Mouse (Mus musculus): ENCODE data around the gene Tra2b. TPM values are rescaled to one million over a fixed set of nuclear protein-coding genes. Genes with fewer than 3 reads are reported as not detected.
A peak's percentile ranks its signal among the peaks of the same experiment; 100 is the strongest.
"Not testable (repeated sequence)": the region's sequence is repeated elsewhere in the genome, so short reads cannot be mapped to it uniquely, and the experiment has no call there.

Tra2b gene
- polyA plus RNA-seq, 1 experiment from 2014 or later: 341 TPM

DNA sequence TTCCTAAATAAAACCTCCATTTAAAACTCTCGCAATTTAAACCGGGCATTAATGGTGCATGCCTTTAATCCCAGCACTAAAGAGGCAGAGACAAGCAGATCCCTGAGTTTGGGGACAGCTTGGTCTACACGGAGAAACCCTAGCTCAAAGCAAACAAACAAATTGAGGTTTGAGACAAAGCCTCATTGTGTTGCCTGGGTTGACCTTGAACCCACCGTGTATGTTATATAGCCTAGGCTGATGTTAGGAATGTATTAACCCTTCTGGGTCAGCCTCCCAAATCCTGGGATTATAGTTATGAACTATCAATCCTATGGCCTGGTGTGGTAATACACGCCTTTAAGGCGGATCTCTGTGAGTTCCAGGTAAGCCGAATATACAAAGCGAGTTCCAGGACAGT, 579 bp upstream of the Tra2b start:
- peak; percentile 3 for ATAC-seq
- WGBS: 43% methylated on average over 8 of the region's 8 CpGs
- H3K9ac ChIP-seq (replicated peaks): peak overlapping the region; percentile 67
- H3K9me3 ChIP-seq: no peaks in the 10 kb centered on the region
- H3K36me3 ChIP-seq: no peaks in the 10 kb centered on the region
- peak overlapping the region; percentile 57 for H3K4me2 ChIP-seq (replicated peaks)
- H3K27me3 ChIP-seq: no peaks in the 10 kb centered on the region
- peak overlapping the region; percentile 97 for H3K4me3 ChIP-seq (replicated peaks)
- peaks cover 28% of the 10 kb centered on the region for H3K4me1 ChIP-seq (replicated peaks)
- peak overlapping the region; percentile 84 for H3K27ac ChIP-seq

DNA sequence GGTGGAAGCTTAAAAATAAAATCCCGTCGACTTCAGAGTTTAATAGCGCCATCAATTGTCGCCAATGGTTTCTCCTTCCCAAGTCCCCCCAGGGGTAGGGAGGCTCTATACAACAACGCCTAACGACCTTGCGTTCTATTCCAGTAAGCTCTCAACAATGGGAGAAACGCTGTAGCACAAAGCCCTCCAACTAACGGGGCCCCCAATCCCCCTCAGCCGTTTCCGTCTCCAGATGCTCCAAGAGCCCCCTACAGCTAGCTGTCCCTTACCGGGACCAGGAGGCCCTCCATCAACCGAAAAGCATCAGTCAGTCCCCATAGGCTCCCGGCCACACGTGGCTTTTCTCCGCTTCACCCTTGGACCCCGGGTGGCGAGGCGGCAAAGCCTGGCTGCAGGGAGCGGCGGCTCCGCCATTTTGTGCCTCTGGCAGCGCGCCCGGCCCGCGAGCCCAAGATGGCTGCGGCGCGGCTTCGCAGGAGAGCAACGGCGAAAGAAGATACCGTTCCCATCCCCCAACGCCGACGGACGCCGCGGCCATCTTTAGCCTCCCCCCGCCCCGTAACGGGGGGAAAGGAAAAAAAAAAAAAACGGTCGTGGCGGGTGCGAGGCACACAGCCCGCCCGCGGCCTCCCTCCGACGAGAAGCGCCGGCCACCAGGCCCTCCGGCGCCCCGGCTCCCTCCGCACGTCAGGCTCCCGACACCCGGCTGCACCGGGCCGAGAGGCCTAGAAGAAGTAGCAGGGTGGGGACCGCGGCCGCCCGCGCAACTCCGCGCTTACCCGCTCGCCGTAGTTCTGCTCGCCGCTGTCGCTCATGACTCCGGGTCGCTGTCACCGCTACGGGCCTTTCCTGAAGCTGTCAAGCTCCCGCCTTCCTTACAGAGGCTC, 600 bp downstream of the Tra2b start:
- peak overlapping the region; percentile 97 for H3K4me3 ChIP-seq (replicated peaks)
- H3K4me1 ChIP-seq (replicated peaks): peaks cover 34% of the 10 kb centered on the region
- peak overlapping the region; percentile 96 for H3K9ac ChIP-seq (replicated peaks)
- H3K27ac ChIP-seq: peak overlapping the region; percentile 98
- under 1% methylated on average over 75 of the region's 81 CpGs for WGBS
- no peaks in the 10 kb centered on the region for H3K9me3 ChIP-seq
- H3K4me2 ChIP-seq (replicated peaks): peak overlapping the region; percentile 92
- peak; percentile 82 for ATAC-seq
- no peaks in the 10 kb centered on the region for H3K27me3 ChIP-seq
- no peaks in the 10 kb centered on the region for H3K36me3 ChIP-seq

DNA sequence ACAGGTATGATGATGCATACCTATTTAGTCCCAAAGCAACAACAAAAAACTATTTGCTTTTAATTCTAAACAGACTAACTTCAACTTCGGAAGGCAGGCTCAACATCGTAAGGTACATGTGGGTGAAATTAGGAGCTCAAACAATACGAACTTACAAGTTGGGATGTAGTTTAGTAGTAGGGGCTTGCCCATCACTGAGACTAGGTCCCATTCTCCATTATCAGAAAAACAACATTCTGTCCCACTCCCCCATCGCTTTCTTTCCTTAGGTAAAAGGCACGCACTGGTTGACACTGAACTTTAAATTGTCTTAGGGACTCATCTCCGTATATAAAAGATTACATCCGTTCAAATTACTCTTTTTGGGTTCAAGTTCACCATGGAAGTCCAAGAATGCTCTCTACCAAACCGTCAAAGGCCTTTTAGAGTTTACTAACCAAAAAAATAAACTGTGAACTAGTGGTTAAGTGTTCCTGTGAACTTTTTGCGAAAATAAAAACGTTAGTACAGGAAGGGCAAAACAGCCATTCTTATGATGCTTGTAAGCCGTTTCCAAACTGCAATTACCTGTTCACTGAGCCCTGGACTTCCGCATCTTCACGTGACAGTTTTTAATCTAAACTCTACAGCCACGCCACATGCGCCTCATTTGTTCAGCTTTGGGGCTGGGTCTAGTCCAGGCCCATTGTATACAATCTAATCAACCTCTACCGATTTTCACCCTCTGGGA, 1.4 kb downstream of the Tra2b start:
- H3K36me3 ChIP-seq: no peaks in the 10 kb centered on the region
- H3K27me3 ChIP-seq: no peaks in the 10 kb centered on the region
- ATAC-seq: peak; percentile 5; the same call in 1 of the 2 replicates
- H3K4me1 ChIP-seq (replicated peaks): peaks cover 37% of the 10 kb centered on the region
- peak overlapping the region; percentile 98 for H3K27ac ChIP-seq
- H3K9ac ChIP-seq (replicated peaks): peak overlapping the region; percentile 96
- peak overlapping the region; percentile 97 for H3K4me3 ChIP-seq (replicated peaks)
- WGBS: 2% methylated on average over 16 of the region's 16 CpGs
- H3K9me3 ChIP-seq: no peaks in the 10 kb centered on the region
- H3K4me2 ChIP-seq (replicated peaks): peak overlapping the region; percentile 92

DNA sequence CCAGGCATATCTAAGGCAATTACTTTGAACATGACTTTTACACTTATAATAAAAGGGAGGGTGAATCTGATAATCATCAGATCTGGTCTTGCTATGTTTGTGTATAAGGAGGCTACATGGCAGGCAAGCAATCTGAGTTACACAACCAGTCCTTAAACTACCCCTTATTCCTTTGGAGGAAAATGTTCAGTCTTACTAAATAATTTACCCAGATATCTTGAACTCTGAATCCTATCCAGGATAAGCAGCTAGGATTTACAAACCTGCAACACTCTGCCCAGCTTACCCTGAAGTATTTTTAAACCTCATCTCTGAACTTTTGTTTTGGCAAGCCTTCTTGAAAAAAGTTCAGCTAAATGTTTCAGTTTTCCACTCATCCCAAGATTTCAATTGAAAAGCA, 2.7 kb downstream of the Tra2b start:
- Histone ChIP-seq H3K9me3 (no peaks in the 10 kb centered on the region), H3K4me2 (replicated peaks) (peak overlapping the region; percentile 92), H3K9ac (replicated peaks) (no peak overlapping the region; the same call in 1 of the 2 replicates), H3K4me1 (replicated peaks) (peaks cover 43% of the 10 kb centered on the region), H3K4me3 (replicated peaks) (peak overlapping the region; percentile 97), H3K27ac (no peak overlapping the region), H3K36me3 (no peaks in the 10 kb centered on the region), H3K27me3 (no peaks in the 10 kb centered on the region)
- ATAC-seq: no peak

DNA sequence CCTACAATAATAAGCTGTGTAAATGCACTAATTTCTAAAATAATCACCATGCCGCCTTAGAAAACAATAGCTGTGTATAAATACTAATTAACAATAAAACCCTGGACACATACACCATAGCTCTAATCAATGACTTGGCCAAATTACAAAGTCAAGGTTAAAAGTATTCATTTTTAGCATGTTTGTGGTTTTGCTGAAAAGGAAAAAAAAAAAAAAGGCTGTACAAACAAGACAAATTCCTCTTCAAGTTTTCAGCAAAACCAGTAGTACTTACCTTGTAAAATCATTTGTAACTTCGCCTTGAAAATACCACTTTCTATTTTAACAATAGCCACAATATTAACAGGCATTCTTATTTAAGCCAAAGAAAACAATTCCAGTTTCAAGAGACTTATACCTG, 4.2 kb downstream of the Tra2b start:
- Histone ChIP-seq H3K4me1 (replicated peaks) (peaks cover 50% of the 10 kb centered on the region), H3K4me2 (replicated peaks) (no peak overlapping the region), H3K36me3 (no peaks in the 10 kb centered on the region), H3K27ac (no peak overlapping the region), H3K9ac (replicated peaks) (no peak overlapping the region), H3K27me3 (no peaks in the 10 kb centered on the region), H3K4me3 (replicated peaks) (no peak overlapping the region), H3K9me3 (no peaks in the 10 kb centered on the region)
- ATAC-seq: no peak
- WGBS: 86% methylated on average over 2 of the region's 2 CpGs

DNA sequence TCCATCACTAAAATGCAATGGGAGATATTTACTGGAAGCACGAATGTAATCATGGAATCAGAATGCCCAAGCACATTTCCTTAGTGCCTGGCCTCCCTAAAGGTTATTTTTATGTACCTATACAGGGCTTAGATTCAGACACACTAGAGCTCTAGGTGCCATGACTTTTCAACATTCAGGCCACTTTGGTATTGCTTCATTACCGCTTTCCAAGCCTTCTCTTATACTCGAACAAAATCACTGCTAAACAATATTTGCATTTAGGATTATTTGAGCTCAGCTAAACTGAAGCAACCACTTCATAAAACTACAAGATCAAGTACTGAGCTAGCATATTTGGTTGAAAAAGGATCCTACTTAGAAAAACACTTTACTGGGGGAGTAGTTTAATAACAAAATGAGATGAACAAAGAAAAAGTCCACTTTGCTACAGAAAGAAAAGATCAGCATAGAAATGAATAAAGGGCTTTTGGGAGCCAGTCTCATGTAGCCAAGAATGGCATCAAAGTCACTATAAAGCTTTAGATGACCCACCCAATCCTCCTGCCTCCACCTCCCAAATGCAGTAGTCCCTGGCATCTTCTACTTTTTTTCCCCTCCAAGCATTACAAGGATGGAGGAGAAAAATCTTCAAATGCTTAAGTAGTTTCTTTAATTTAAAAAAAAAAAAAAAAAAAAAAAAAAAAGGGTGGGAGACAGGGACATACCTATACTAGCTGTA, 5.2 kb downstream of the Tra2b start:
- H3K9me3 ChIP-seq: no peaks in the 10 kb centered on the region
- no peaks in the 10 kb centered on the region for H3K27me3 ChIP-seq
- H3K9ac ChIP-seq (replicated peaks): no peak overlapping the region
- peaks cover 55% of the 10 kb centered on the region for H3K4me1 ChIP-seq (replicated peaks)
- WGBS: 56% methylated on average over 3 of the region's 3 CpGs
- H3K4me2 ChIP-seq (replicated peaks): peak overlapping the region; percentile 26; the same call in 1 of the 2 replicates
- no peak for ATAC-seq
- H3K36me3 ChIP-seq: no peaks in the 10 kb centered on the region
- no peak overlapping the region for H3K27ac ChIP-seq
- H3K4me3 ChIP-seq (replicated peaks): no peak overlapping the region

DNA sequence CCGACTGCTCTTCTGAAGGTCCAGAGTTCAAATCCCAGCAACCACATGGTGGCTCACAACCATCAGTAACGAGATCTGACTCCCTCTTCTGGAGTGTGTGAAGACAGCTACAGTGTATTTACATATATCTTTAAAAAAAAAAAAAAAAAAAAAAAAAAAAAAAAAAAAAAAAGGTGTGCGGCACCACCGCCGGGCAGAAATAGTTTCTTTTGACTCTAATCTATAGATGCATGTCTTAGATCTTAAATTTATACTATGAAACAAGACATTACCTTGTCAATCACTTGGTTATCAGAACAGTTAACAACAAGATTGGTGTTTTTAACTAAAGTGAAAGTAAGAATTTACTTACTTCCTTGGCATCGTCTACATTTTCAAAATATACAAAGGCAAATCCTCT, 13.6 kb downstream of the Tra2b start:
- WGBS: 89% methylated on average over 6 of the region's 6 CpGs
- not testable (repeated sequence) for H3K4me2 ChIP-seq (replicated peaks); H3K9ac ChIP-seq (replicated peaks); H3K4me3 ChIP-seq (replicated peaks); H3K27ac ChIP-seq; H3K9me3 ChIP-seq; ATAC-seq; H3K27me3 ChIP-seq
- Histone ChIP-seq H3K36me3 (peaks cover 57% of the 10 kb centered on the region), H3K4me1 (replicated peaks) (peaks cover 14% of the 10 kb centered on the region)

DNA sequence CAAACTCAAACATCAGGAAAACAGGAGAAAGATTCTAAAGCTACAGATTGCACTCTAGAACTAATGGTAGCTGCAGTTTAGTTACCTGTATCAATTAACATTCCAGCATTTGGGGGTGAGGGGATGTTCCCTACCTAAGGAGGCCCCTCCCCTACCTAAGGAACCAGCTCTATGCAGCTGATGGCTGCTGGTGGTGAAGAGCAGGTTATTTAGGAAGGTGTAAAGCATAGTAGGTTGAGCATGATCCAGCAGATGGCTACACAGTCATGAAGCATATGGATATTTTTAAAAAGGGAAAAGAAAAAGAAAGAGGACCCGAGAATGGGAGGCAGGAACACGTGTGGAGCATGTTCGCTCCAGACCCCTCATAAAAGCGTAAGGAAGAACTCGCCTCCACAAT, 15.5 kb downstream of the Tra2b start:
- no peak overlapping the region for H3K27ac ChIP-seq
- no peak overlapping the region for H3K4me3 ChIP-seq (replicated peaks)
- 98% methylated on average over 5 of the region's 5 CpGs for WGBS
- no peak overlapping the region for H3K4me2 ChIP-seq (replicated peaks)
- H3K36me3 ChIP-seq: peaks cover 59% of the 10 kb centered on the region
- no peak for ATAC-seq
- H3K9ac ChIP-seq (replicated peaks): no peak overlapping the region
- H3K27me3 ChIP-seq: no peaks in the 10 kb centered on the region
- H3K9me3 ChIP-seq: no peaks in the 10 kb centered on the region
- no peaks in the 10 kb centered on the region for H3K4me1 ChIP-seq (replicated peaks)

DNA sequence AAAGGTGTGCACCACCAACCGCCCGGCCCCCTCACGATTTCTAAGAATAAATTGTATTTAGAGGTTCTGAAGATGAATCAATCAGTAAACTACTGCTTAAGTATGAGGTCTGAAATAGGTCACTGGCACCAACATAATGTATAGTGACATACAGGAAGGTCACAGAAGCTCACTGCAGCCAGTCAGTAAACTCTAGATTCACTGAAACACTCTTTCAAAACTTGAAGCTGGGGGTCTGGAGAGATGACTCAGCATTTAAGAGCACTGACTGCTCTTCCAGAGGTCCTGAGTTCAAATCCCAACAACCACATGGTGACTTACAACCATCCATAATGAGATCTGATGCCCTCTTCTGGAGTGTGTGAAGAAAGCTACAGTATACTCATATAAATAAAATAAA, 16.1 kb downstream of the Tra2b start:
- no peak for ATAC-seq
- WGBS: 95% methylated on average over 3 of the region's 3 CpGs
- no peaks in the 10 kb centered on the region for H3K4me1 ChIP-seq (replicated peaks)
- peaks cover 64% of the 10 kb centered on the region for H3K36me3 ChIP-seq
- no peak overlapping the region for H3K4me3 ChIP-seq (replicated peaks)
- no peaks in the 10 kb centered on the region for H3K27me3 ChIP-seq
- no peak overlapping the region for H3K9ac ChIP-seq (replicated peaks)
- H3K4me2 ChIP-seq (replicated peaks): no peak overlapping the region
- H3K27ac ChIP-seq: no peak overlapping the region
- H3K9me3 ChIP-seq: no peaks in the 10 kb centered on the region

DNA sequence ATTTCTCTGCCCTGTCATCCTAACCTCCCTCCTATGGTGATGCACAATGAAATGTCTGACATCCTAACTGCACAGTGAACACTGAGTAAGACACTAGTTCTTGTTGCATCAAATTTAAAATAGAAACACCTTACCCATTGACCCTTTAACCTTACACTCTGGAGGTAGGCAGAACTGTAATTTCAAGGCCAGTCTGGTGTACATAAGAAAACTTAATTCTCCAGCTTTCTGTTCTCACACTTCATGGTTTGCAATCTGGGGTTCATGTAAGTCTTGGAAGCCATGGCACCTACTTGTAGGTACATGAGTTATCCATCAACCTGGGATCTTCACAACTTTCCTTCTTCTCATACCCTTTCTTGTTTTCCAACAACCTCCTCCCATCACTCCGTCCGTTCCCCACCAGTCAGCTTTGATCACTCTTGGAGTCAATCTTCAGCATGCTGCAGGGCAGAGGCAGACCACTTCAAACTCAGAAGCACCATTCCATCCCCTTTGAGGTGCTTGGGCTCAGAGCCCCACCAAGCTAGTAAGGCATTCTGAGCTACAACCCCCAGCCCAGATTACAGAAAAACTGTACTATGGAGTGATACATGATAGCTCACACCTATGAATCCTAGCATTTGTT, 23.5 kb downstream of the Tra2b start:
- no peaks in the 10 kb centered on the region for H3K9me3 ChIP-seq
- H3K36me3 ChIP-seq: peaks cover 57% of the 10 kb centered on the region
- WGBS: 84% methylated on average over 2 of the region's 2 CpGs
- H3K4me1 ChIP-seq (replicated peaks): no peaks in the 10 kb centered on the region
- no peak overlapping the region for H3K4me2 ChIP-seq (replicated peaks)
- H3K27me3 ChIP-seq: no peaks in the 10 kb centered on the region
- ATAC-seq: no peak; the same call in 1 of the 2 replicates
- H3K9ac ChIP-seq (replicated peaks): no peak overlapping the region
- H3K27ac ChIP-seq: no peak overlapping the region
- H3K4me3 ChIP-seq (replicated peaks): no peak overlapping the region

DNA sequence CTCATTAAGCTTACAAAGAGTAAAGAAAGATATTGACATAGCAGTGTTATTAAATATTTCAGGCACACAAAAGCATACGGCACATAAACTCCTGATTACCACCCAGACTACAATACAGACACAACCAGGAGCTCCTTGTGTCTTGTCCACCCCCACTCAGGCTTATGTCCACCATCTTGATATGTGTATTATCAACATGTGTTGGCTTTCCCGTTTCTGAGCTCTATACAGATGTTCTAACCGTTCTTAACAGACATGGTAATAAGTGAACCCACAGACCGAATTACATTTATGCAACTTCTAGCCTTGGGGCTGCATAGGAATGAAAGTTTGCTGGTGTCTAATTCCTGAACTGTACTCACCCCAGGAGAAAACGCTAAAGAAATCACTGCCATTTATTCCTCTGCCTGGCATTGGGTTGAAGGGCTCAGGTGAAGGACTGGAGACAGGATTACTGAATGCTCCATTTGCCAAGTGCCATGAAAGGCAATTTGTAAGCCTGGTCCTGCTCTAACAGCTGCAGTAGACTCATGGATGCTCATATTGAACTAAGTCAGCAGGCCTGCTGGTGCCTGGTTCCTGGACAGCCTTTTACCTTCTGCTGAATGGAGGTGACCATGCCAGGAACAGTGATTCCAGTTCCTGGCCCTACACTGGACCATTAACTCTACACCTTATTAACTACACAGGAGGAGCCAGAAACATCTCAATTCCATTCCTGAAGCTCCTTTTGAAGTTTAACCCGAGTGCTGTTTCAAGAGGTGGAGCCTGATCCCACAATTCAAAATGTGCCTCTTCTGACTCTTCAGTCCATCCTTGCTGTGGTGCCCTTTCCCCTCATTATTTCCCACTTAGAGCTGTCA, 24.2 kb downstream of the Tra2b start:
- Histone ChIP-seq H3K4me3 (replicated peaks) (no peak overlapping the region), H3K27me3 (no peaks in the 10 kb centered on the region), H3K4me1 (replicated peaks) (no peaks in the 10 kb centered on the region), H3K4me2 (replicated peaks) (no peak overlapping the region), H3K27ac (no peak overlapping the region), H3K9ac (replicated peaks) (no peak overlapping the region), H3K36me3 (peaks cover 61% of the 10 kb centered on the region), H3K9me3 (no peaks in the 10 kb centered on the region)
- no peak for ATAC-seq
- WGBS: 80% methylated on average over 6 of the region's 6 CpGs
